Mouse (Mus musculus) lung, postnatal 10 days (tissue): ENCODE data around the gene Tarbp2.

Source experiments
- DNase-seq: peaks from one replicate; pipeline ENCODE4 v3.0.0; 2021

Gene Tarbp2

GRCm38 (mm10) chr15:102505770-102506463, 12.1 kb upstream of the Tarbp2 start:
- DNase-seq, result no peak

- no peak for DNase-seq
These were observed 11.5 kb upstream of the Tarbp2 start for GRCm38 (mm10) chr15:102506464-102506830.

- no peak for DNase-seq
These were observed 11.1 kb upstream of the Tarbp2 start for GRCm38 (mm10) chr15:102506864-102507263.

- no peak for DNase-seq
These were observed 10.4 kb upstream of the Tarbp2 start for GRCm38 (mm10) chr15:102507561-102507960.

GRCm38 (mm10) chr15:102508336-102508735, 9.7 kb upstream of the Tarbp2 start:
- DNase-seq, result no peak

DNA sequence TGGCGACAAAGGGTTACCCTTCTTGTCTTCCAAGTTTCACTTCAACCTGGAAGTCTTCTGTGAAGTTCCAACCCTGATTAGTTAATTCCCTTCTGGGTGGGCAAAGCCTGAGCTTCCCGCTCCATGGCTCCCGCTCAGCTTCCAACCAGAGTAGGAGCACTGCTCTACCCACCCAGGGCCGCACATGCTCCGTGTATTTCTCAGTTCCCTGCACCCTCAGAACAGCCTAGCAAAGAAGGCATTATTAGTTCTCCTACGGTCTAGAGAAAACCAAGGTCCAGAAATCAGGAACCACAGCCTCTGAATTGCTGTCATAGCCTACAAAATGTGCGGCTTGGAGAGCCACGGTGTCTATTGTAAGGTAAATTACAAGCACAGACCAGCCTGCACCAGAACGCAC, 7.9 kb upstream of the Tarbp2 start:
- DNase-seq, result no peak

GRCm38 (mm10) chr15:102510590-102511284, 7.3 kb upstream of the Tarbp2 start:
- peak; percentile 93 for DNase-seq

GRCm38 (mm10) chr15:102511285-102511833, 6.6 kb upstream of the Tarbp2 start:
- DNase-seq, result no peak

- no peak for DNase-seq
These were observed 6.0 kb upstream of the Tarbp2 start for GRCm38 (mm10) chr15:102512010-102512409.

DNA sequence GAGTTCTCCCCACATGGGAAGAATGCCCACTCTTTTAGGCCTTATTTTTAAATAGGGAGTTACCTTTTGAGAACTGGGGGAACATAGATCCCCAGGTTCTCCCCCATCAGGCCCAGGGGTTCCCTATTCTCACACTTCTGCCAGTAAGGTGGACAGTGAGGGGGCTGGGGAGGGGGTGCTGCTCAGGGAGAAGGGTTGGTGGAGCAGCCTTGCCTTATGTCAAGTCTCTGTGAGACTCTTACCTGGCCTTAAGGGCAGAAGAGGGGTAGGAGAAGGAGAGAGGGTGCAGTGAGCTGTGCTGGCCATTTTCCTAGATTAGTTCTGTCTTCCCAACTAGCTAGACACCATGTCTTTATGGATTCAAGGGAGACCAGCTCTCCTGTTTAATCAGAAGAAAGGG, 5.5 kb upstream of the Tarbp2 start:
- DNase-seq, result no peak

GRCm38 (mm10) chr15:102513004-102513403, 5.0 kb upstream of the Tarbp2 start:
- DNase-seq, result no peak

DNA sequence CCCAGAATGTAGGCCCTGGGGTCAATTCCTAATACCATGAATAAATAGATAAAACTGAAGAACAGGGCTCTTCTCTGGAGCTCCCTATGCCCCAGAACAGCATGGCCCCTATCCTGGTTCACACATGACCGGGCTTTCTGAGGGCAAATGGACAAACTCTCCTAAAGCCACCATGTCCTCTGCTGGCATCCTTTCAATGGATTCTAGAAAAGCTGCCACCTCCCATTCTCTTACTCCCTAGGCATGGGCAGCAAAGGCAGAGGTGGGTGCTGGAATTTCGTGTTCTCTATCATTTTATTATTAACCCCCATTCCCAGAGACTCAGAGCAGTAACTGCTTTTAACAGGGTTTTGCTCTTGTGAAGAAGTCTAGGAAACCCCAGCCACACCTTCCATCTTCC, 2.7 kb upstream of the Tarbp2 start:
- DNase-seq, result no peak

GRCm38 (mm10) chr15:102515791-102516190, 2.2 kb upstream of the Tarbp2 start:
- no peak for DNase-seq

DNA sequence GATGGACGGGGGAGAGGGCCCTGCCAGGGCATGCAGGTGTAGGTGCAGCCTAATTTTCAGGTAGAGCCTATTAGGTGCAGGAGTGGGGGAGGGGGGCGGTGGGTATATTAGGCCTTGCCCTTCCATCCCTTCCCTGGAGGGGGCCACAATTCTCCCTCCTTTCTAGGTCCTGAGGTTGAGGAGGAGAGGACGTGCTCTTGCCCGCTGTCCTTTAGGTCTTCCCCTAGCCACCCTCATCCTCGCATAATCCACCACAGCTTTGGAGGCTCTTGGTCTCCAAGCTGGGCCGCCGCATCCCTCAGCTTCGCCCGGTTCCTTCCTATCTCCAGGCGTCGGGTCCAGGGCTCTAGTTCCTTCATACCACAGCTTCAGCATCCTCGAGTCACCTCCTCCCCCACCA, 1.7 kb upstream of the Tarbp2 start:
- peak; percentile 28 for DNase-seq

GRCm38 (mm10) chr15:102516728-102517404, 1.1 kb upstream of the Tarbp2 start, which contains the start of gene Map3k12:
Map3k12 (minus strand) TSS chr15:102517064.
- DNase-seq, result peak; percentile 78

DNA sequence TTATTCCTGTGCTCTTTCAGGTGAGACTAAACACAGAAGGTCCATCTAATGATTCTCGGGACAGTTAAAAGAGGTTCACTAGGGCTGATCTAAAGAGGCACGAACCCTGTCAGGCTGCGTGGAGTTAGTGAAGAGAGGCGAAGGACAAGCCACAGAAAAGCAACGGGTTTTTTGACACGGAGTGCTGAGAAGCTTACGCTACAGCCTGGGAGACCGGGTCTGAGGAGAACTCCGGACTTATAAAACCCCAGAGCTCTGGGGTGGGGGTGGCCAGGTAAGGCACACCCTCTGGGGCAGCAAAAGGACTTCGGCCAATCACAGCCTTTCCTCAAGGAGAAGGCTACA, 389 bp upstream of the Tarbp2 start:
- no peak for DNase-seq

GRCm38 (mm10) chr15:102518859-102519201, 838 bp downstream of the Tarbp2 start:
- DNase-seq, result no peak

DNA sequence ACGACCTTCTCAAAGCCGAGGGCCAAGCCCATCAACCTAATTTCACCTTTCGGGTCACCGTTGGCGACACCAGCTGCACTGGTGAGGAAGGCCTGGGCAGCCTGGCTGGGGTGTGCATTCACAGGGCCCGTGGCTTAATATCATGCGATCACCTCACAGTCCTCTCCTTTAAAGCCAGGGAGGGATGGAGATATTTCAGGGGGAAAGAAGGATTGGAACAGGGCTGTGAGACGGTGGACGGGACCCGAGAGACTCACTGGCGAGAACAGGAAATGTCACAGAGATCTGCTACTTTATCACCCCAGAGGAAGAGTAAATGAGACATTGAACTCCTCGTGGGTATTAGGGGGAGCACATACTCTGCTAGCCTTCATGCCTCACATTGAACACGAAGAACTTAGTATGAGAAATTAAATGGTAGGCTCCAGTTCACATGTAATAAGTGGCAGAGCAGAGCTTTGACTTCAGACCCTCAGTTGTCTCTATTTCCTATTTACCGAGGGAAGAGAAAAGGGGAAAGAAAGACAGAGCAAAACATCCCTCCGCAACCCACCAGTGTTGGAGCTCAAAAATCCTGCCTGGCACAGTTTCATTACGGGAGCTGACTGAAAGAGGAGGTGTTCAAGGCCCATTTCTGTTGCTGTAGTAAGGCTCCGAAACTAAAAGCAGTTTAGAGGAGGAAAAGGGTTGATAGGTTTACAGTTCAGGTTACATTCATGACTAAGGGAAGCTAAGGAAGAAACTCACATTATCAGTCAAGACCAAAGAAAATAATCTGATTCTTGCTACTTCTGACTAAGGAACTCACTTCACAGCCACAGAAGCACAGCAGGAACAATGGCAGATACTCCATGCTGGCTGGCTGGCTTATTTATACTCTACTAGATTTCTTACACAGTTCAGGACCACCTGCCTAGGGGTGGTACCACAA, 1.5 kb downstream of the Tarbp2 start:
- no peak for DNase-seq

DNA sequence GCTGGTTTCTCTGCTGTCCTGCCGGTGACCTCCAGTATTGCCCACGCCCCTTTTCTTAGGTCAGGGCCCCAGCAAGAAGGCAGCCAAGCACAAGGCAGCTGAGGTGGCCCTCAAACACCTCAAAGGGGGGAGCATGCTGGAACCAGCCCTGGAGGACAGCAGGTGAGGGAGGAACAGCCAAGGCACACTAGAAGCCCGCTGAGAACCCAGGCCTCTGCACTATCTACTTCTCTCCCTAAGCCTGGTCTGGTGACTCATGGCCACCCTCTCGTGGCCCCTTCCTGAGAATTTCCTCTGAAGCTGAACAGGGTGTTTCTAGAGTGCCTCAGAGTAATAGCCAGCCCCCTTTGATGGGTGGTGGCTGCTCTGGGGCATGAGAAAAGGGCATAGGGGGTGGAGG, 2.4 kb downstream of the Tarbp2 start:
- DNase-seq, result no peak

- no peak for DNase-seq
These were observed 3.5 kb downstream of the Tarbp2 start for GRCm38 (mm10) chr15:102521480-102521879.

GRCm38 (mm10) chr15:102524892-102525485, 7.0 kb downstream of the Tarbp2 start, which contains the start of gene Npff:
Npff (minus strand) TSS chr15:102524942.
- peak; percentile 82 for DNase-seq
